Mouse (Mus musculus): ENCODE measurements around the gene Nubp2. TPM values are rescaled to one million over a fixed set of nuclear protein-coding genes. Genes with fewer than 3 reads are reported as not detected.

Gene Nubp2
- polyA plus RNA-seq, 1 experiment = 38.5 TPM

DNA sequence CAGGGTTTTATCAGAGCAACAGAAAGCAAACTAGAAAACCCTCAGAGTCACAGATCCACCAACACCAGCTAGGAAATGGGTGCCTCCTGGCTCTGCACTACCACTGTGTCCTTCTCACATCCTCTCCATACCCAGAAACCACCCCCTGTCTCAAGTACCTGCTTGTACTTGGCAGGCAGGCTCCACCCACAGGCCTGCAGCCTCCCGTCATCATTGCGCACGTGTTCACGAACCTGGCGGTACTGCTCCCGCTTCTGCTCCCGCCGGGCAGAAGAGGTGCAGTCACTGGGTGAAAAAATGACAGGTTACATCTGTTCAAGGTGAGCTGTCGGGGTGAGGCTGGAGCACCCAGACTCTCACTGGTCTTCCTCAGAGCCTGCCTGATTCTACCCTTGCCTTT, 17.6 kb upstream of the Nubp2 start:
- Histone ChIP-seq H3K27me3 (ENCODE audit: control insufficient read depth, insufficient read depth, insufficient read length) (no peaks in the 10 kb centered on the region), H3K4me2 (ENCODE audit: low read depth) (no peak overlapping the region), H3K4me3 (no peak overlapping the region), H3ac (ENCODE audit: control insufficient read depth, insufficient read length) (no peak overlapping the region), H3K79me2 (ENCODE audit: control insufficient read depth, insufficient read depth) (no peaks in the 10 kb centered on the region), H3K36me3 (ENCODE audit: control insufficient read depth, insufficient read depth) (peaks cover 39% of the 10 kb centered on the region)
- TF ChIP-seq TCF12 (IDR thresholded peaks at IDR 0.05; ENCODE audit: insufficient read depth, poor library complexity, severe bottlenecking) = no peak
- TF ChIP-seq POLR2AphosphoS2 (IDR thresholded peaks at IDR 0.05; ENCODE audit: insufficient read length, low read depth) = peak; percentile 50

DNA sequence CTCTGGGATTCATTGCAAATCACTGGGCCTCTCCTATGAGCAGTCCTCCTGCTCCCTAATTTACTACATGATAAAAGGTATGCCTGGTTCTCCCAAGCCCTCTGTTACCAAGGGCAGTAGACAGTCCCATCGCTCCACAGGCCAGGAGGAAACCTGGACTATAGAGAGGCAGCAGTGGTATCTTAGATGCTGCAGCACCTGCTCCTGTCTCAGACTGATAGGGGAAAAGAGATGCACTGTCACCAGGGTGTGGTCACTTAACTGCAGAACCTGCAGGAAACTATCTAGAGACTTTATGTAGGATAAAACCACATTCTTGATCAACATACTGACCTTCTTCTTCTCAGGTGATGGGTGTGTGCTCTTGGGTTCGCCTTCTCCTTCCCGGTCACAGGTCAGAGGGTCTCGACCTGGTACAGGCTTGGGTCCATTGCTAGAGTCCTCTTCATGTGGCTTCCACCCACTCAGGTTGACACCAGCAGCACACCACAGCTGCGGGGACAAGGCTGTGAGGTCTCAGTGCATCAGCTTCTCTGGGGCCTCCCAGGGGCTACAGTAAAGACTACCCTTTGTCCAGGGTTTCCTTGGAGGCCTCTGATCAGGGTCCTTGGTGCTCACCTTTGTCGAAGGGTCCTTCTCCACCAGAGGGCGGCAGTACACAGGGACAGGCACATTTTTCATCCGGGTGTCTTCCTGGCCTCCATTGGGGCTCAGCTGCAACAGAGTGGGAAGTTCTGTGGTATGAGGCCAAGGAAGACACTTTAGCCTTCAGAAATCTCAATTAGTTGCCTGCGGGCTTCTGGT, 16.7 kb upstream of the Nubp2 start:
- no peaks in the 10 kb centered on the region for H3K79me2 ChIP-seq (ENCODE audit: control insufficient read depth, insufficient read depth)
- no peak overlapping the region for H3ac ChIP-seq (ENCODE audit: control insufficient read depth, insufficient read length)
- no peaks in the 10 kb centered on the region for H3K27me3 ChIP-seq (ENCODE audit: control insufficient read depth, insufficient read depth, insufficient read length)
- no peak overlapping the region for H3K4me2 ChIP-seq (ENCODE audit: low read depth)
- H3K4me3 ChIP-seq = no peak overlapping the region
- peaks cover 35% of the 10 kb centered on the region for H3K36me3 ChIP-seq (ENCODE audit: control insufficient read depth, insufficient read depth)
- TF ChIP-seq TCF3 (IDR thresholded peaks at IDR 0.05; ENCODE audit: insufficient read length, low read depth) (no peak), SRF (IDR thresholded peaks at IDR 0.05; ENCODE audit: control insufficient read depth, insufficient read length, low read depth) (no peak), POLR2A (IDR thresholded peaks at IDR 0.05; ENCODE audit: insufficient read length, low read depth) (no peak), CEBPB (IDR thresholded peaks at IDR 0.05; ENCODE audit: insufficient read depth, poor library complexity, severe bottlenecking) (no peak), MYOD1 (IDR thresholded peaks at IDR 0.05; ENCODE audit: control insufficient read depth in 1 of 3, insufficient read length in 2 of 3, low read depth in 2 of 3) (no peak), MYOG (IDR thresholded peaks at IDR 0.05; ENCODE audit: control insufficient read depth in 1 of 3, insufficient read depth in 1 of 3, insufficient read length in 2 of 3, low read depth in 2 of 3) (no peak), MAX (IDR thresholded peaks at IDR 0.05; ENCODE audit: low read depth) (no peak), REST (IDR thresholded peaks at IDR 0.05; ENCODE audit: insufficient read depth, insufficient read length) (no peak), USF1 (IDR thresholded peaks at IDR 0.05; ENCODE audit: low read depth) (no peak), TCF12 (IDR thresholded peaks at IDR 0.05; ENCODE audit: insufficient read depth, poor library complexity, severe bottlenecking) (no peak)

DNA sequence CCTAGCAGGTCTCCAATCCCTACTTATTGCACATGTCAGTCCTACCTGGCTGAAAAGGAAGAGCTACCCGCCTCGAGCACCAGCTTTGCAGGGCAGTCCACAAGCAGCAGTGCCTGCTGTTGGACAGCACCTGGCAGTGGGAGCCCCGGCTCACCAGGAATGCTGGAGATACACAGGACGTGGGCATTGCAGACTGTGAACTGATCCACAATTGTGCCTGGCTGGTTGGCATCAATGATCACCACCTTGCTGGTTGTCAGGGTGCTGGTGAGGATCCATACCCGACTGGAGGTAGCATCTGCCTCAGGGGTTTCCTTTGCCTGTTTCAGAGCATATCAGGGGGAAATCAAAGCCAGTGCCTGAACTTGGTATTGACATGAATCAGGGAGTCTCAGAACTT, 16.0 kb upstream of the Nubp2 start:
- H3K79me2 ChIP-seq (ENCODE audit: control insufficient read depth, insufficient read depth) = no peaks in the 10 kb centered on the region
- H3K4me3 ChIP-seq = no peak overlapping the region
- TF ChIP-seq POLR2AphosphoS2 (IDR thresholded peaks at IDR 0.05; ENCODE audit: insufficient read length, low read depth) (peak; percentile 18), TCF12 (IDR thresholded peaks at IDR 0.05; ENCODE audit: insufficient read depth, poor library complexity, severe bottlenecking) (no peak), MYOD1 (IDR thresholded peaks at IDR 0.05; ENCODE audit: control insufficient read depth in 1 of 3, insufficient read length in 2 of 3, low read depth in 2 of 3) (no peak)
- H3K4me2 ChIP-seq (ENCODE audit: low read depth) = no peak overlapping the region
- peaks cover 31% of the 10 kb centered on the region for H3K36me3 ChIP-seq (ENCODE audit: control insufficient read depth, insufficient read depth)
- H3ac ChIP-seq (ENCODE audit: control insufficient read depth, insufficient read length) = no peak overlapping the region
- no peaks in the 10 kb centered on the region for H3K27me3 ChIP-seq (ENCODE audit: control insufficient read depth, insufficient read depth, insufficient read length)

DNA sequence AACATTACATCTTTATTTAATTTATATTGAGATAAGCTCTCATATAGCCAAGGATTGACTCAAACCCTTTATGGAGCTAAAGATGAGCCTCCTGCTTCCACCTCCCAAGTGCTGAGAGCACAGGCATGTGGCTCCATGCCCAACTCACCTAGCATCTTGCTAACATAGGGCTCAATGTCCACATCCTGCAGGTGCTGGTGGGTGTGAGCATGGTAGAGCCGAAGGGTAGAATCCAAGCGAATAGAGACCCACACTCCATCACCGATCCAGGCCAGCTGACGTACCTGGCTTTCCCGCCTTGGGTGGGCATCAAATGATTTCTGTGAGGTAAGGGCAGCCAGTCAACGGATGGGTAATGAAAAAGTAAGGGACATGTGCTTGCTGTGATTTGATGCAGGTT, 13.9 kb upstream of the Nubp2 start:
- H3K36me3 ChIP-seq (ENCODE audit: control insufficient read depth, insufficient read depth) = peaks cover 24% of the 10 kb centered on the region
- no peak overlapping the region for H3K4me2 ChIP-seq (ENCODE audit: low read depth)
- no peak overlapping the region for H3K4me3 ChIP-seq
- no peaks in the 10 kb centered on the region for H3K79me2 ChIP-seq (ENCODE audit: control insufficient read depth, insufficient read depth)
- TF ChIP-seq USF1 (IDR thresholded peaks at IDR 0.05; ENCODE audit: low read depth) (no peak), POLR2AphosphoS2 (IDR thresholded peaks at IDR 0.05; ENCODE audit: insufficient read length, low read depth) (peak; percentile 12), MYOD1 (IDR thresholded peaks at IDR 0.05; ENCODE audit: control insufficient read depth in 1 of 3, insufficient read length in 2 of 3, low read depth in 2 of 3) (no peak), TCF12 (IDR thresholded peaks at IDR 0.05; ENCODE audit: insufficient read depth, poor library complexity, severe bottlenecking) (no peak)
- no peaks in the 10 kb centered on the region for H3K27me3 ChIP-seq (ENCODE audit: control insufficient read depth, insufficient read depth, insufficient read length)
- H3ac ChIP-seq (ENCODE audit: control insufficient read depth, insufficient read length) = no peak overlapping the region

DNA sequence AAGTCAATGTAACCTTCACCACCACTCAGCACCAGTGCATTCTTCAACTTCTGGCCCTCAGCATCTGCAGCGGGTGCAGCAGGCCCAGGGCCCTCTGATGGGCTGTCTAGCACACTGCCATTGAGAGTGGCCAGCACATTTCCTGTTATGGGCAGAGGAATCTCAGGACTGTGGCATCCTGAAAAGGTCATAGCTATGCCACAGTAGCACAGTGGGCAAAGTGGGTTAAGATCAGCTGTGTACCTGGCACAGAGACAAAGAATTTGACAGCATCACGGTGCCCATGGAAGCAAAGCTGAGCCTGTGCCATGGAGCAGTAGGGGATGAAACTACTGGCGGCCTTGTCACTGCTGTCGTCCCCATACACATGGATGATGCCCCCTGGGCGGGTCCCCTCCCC, 13.0 kb upstream of the Nubp2 start:
- peaks cover 6% of the 10 kb centered on the region for H3K79me2 ChIP-seq (ENCODE audit: control insufficient read depth, insufficient read depth)
- TF ChIP-seq POLR2AphosphoS2 (IDR thresholded peaks at IDR 0.05; ENCODE audit: insufficient read length, low read depth) (peak; percentile 58), POLR2A (IDR thresholded peaks at IDR 0.05; ENCODE audit: insufficient read length, low read depth) (no peak), CEBPB (IDR thresholded peaks at IDR 0.05; ENCODE audit: insufficient read depth, poor library complexity, severe bottlenecking) (no peak), TCF3 (IDR thresholded peaks at IDR 0.05; ENCODE audit: insufficient read length, low read depth) (no peak), E2F4 (IDR thresholded peaks at IDR 0.05; ENCODE audit: insufficient read depth) (no peak)
- no peak overlapping the region for H3K4me2 ChIP-seq (ENCODE audit: low read depth)
- H3ac ChIP-seq (ENCODE audit: control insufficient read depth, insufficient read length) = no peak overlapping the region
- peaks cover 21% of the 10 kb centered on the region for H3K36me3 ChIP-seq (ENCODE audit: control insufficient read depth, insufficient read depth)
- H3K4me3 ChIP-seq = no peak overlapping the region
- H3K27me3 ChIP-seq (ENCODE audit: control insufficient read depth, insufficient read depth, insufficient read length) = no peaks in the 10 kb centered on the region
